Mouse (Mus musculus): ENCODE measurements around the gene Mamstr.

- no peak for TF ChIP-seq CTCF (IDR thresholded peaks at IDR 0.05; ENCODE audit: control insufficient read depth, insufficient read depth, insufficient read length)
- TF ChIP-seq MAX (IDR thresholded peaks at IDR 0.05): no peak
Measured at GRCm38 (mm10) chr7:45609511-45609910, 30.3 kb upstream of the Mamstr start.
